Mouse (Mus musculus) regulatory T cell (primary cell): ENCODE measurements around the gene Tlcd2.

Experiments
- in situ Hi-C: fragments of 300-600 bp; cut with MboI, MseI; formaldehyde crosslinking; loops from one replicate; pipeline ENCODE4 v1.15.1; 2025; ENCODE audit warnings: high pct_unique_total_duplicates

Tlcd2 gene

GRCm38 (mm10) chr11:75515186-75515585, 53.7 kb downstream of the Tlcd2 start:
- in situ Hi-C loops, result no loop called here

GRCm38 (mm10) chr11:75519834-75520633, 58.5 kb downstream of the Tlcd2 start:
- in situ Hi-C loops, result no loop called here
